Mouse (Mus musculus) kidney, embryonic 14.5 days (tissue): ENCODE data around the gene Dnaic2. TPM values are rescaled to one million over a fixed set of nuclear protein-coding genes. Genes with fewer than 3 reads are reported as not detected.

Experiments used
- ATAC-seq: fragments of 200-750 bp; cut with Nextera tagmentation; 2 replicates; pipeline ENCODE4 v1.8.0; 2017; ENCODE audit warnings: moderate number of reproducible peaks, mild to moderate bottlenecking, moderate TSS enrichment, moderate library complexity; ENCODE audit not compliant: low FRiP score, low TSS enrichment
- H3K27ac ChIP-seq: fragments of 300-500 bp; sonication (generic); 2 replicates; pipeline ENCODE4 v1.5.1; 2014; ENCODE audit warnings: low read depth, mild to moderate bottlenecking, low read length, moderate library complexity, mixed read lengths
- H3K27me3 ChIP-seq: fragments of 300-500 bp; sonication (generic); 2 replicates; pipeline ENCODE4 v1.6.1; 2014; ENCODE audit warnings: mild to moderate bottlenecking, low read length; ENCODE audit not compliant: control insufficient read depth, insufficient read depth
- H3K36me3 ChIP-seq: fragments of 300-500 bp; sonication (generic); 2 replicates; pipeline ENCODE4 v1.6.1; 2014; ENCODE audit warnings: low read length, mixed read lengths; ENCODE audit not compliant: control insufficient read depth, insufficient read depth
- H3K4me1 ChIP-seq: fragments of 300-500 bp; sonication (generic); 2 replicates; pipeline ENCODE4 v1.6.1; 2014; ENCODE audit warnings: low read length, mixed read lengths; ENCODE audit not compliant: control insufficient read depth, insufficient read depth
- H3K4me2 ChIP-seq: fragments of 300-500 bp; sonication (generic); replicated peaks from 2 replicates; pipeline ENCODE4 v1.6.1; 2014; ENCODE audit warnings: low read depth, mild to moderate bottlenecking, low read length
- H3K4me3 ChIP-seq: fragments of 300-500 bp; sonication (generic); 2 replicates; pipeline ENCODE4 v1.5.1; 2014; ENCODE audit warnings: mild to moderate bottlenecking, low read length
- H3K9ac ChIP-seq: fragments of 300-500 bp; sonication (generic); 2 replicates; pipeline ENCODE4 v1.6.1; 2014; ENCODE audit warnings: low read depth, mild to moderate bottlenecking, low read length, moderate library complexity
- H3K9me3 ChIP-seq: fragments of 300-500 bp; sonication (generic); 2 replicates; pipeline ENCODE4 v1.6.1; 2016; ENCODE audit warnings: low read length; ENCODE audit not compliant: control insufficient read depth
- WGBS: fragments of 180-500 bp; shearing (Covaris S2); extraction: QIAGEN DNeasy Blood & Tissue Kit; methylation state at CpG from one replicate; pipeline ENCODE4 v1.1.7; 2014; 5-methylcytosine and 5-hydroxymethylcytosine counted together
- polyA plus RNA-seq: library from polyadenylated mRNA; unstranded; fragments of >200 nt; fragmentation: Nextera tagmentation; extraction: Ambion mirVana; gene quantifications from 2 replicates; pipeline ENCODE4 v1.2.1, GENCODE M21; 2014

Gene Dnaic2
- polyA plus RNA-seq, 1 experiment from 2014 or later, result 0.28 TPM

DNA sequence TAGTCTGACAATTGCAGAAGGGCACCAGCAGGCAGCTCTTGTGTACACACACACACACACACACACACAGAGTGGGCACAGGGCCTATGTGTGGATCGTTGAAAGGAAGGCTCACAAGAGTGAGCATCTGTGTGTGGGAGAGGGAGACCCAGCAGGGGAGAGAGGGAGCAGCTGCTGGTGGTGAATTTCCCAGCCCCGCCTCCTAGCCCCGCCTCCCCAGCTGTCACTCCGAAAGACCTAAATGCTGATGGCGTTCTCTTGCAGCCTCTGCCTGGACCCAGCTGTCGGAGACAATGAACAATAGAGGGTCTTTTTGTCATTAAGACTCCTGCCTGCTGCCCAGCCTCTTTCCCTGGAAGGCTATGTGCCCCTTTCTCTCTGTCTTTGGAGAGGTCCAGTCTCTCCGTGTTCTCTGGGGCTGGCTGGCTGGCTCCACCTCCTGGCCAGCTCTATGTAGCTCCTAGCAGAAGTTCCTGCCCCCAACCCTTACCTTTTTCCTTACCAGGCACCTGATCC lies 68.1 kb downstream of the Dnaic2 start:
- Histone ChIP-seq H3K36me3 (no peaks in the 10 kb centered on the region), H3K4me3 (peak overlapping the region; percentile 35), H3K9ac (0 out of 2 replicates have a peak overlapping the region, but pooled peaks have one; percentile 31), H3K4me2 (peak overlapping the region; percentile 57), H3K27ac (peak overlapping the region; percentile 63; the same call in 1 of the 2 replicates), H3K9me3 (no peaks in the 10 kb centered on the region), H3K27me3 (peaks cover 37% of the 10 kb centered on the region), H3K4me1 (peaks cover 30% of the 10 kb centered on the region)
- WGBS, result 0% methylated on average over 7 of the region's 7 CpGs
- ATAC-seq, result peak; percentile 83

DNA sequence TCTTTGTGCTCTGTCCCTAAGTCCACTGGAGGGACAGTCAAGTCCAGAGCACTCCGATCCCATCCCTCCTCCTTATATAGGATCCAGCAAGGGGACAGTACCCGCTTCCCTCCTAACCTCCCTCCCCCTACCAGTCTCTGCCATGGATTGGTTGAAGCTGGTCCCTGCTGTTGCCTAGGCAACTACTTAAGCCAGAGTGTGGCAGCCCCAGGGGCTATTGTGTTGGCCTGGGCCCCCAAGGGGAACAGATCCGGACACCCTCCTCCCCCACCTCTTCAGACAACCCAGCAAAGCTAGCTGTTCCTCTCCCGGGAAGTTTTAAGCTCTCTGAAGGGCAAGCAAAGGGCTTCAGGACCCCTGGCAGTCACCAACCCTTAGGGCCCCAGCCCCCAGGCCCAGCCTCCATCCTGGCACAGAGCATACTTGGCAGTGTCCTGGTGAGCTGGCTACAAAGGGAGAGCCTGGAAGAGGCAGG lies 68.7 kb downstream of the Dnaic2 start, which contains the start of gene Btbd17:
TSS of gene Btbd17 (minus strand) at position 98 of the 475 bp plus-strand sequence.
- WGBS, result 7% methylated on average over 4 of the region's 4 CpGs
- Histone ChIP-seq H3K4me2 (peak within 1 kb of the TSS; percentile 57), H3K36me3 (no peaks in the 10 kb centered on the region), H3K27ac (peak within 1 kb of the TSS; percentile 63; the same call in 1 of the 2 replicates), H3K9me3 (no peaks in the 10 kb centered on the region), H3K9ac (0 out of 2 replicates have a peak within 1 kb of the TSS, but pooled peaks have one; percentile 31), H3K4me3 (peak within 1 kb of the TSS; percentile 35), H3K27me3 (peaks cover 31% of the 10 kb centered on the region), H3K4me1 (peaks cover 30% of the 10 kb centered on the region)
- ATAC-seq, result peak; percentile 22

DNA sequence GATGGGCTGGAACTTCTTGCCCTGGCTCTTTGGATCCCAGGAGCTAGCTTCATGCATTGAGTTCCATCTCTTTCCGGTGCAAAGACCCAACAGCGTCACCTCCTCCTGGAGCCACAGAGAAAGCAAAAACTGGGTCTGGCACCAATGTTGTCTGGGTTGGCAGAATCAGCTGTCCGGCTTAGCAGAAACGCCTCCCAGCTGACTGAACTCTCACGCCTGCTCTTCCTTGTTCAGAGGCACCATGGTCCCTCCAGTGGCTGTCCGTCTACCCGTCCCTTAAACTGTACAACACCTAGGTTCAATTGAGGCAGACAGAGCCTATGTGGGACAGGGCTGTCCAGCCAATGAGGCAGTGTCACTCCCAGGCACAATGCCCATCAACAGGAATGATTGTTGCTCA lies 70.0 kb downstream of the Dnaic2 start:
- Histone ChIP-seq H3K27me3 (peaks cover 18% of the 10 kb centered on the region), H3K36me3 (no peaks in the 10 kb centered on the region), H3K9me3 (no peaks in the 10 kb centered on the region), H3K27ac (no peak overlapping the region), H3K9ac (no peak overlapping the region), H3K4me2 (no peak overlapping the region), H3K4me3 (no peak overlapping the region), H3K4me1 (peaks cover 21% of the 10 kb centered on the region)
- ATAC-seq, result no peak
- 88% methylated on average over 7 of the region's 7 CpGs for WGBS

DNA sequence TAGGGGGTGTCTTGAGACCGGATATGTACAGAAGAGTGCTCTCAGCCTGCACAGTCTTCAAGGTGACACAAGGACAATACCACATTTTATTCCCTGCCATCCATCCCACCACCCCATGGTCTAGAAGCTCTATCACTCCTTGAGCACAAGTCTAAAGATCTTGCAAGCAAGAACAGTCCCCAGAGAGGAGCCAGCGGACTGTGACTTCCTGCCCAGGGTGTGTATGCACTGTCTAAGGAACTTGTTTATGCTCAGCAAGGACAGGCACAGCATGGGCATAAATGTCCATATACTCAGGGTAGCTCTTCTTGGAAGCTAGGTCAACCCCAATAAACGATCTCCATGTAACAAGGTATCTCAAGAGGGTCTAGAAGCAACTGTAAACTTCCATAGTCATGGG lies 70.8 kb downstream of the Dnaic2 start:
- H3K9ac ChIP-seq, result no peak overlapping the region
- H3K4me3 ChIP-seq, result no peak overlapping the region
- no peak overlapping the region for H3K4me2 ChIP-seq
- no peaks in the 10 kb centered on the region for H3K9me3 ChIP-seq
- H3K36me3 ChIP-seq, result no peaks in the 10 kb centered on the region
- H3K4me1 ChIP-seq, result peaks cover 22% of the 10 kb centered on the region
- ATAC-seq, result no peak
- no peak overlapping the region for H3K27ac ChIP-seq
- 85% methylated on average over 3 of the region's 3 CpGs for WGBS
- peaks cover 10% of the 10 kb centered on the region for H3K27me3 ChIP-seq

DNA sequence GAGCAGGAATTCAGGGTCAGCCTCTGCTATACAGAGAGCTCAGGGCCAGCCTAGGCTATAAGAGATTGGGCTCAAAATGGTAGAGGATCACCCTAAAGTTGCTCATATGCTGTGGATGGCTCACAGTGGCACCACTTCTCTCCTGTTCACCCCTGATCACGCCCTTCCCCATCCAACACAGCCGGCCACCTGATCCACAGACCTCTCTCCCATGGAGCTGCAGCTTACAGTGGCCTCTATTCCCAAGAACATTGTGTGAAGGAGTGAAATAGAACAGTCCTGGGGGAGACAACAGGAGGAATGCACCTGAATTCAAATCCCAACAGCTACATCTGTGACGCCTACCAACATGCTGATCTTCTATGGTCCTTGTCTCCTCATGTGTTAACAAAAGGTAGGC lies 71.4 kb downstream of the Dnaic2 start, which contains the start of gene Gpr142:
TSS of gene Gpr142 (plus strand) at position 301 of the 400 bp plus-strand sequence.
- 96% methylated on average over 3 of the region's 3 CpGs for WGBS
- no peak within 1 kb of the TSS for H3K4me2 ChIP-seq
- H3K36me3 ChIP-seq, result no peaks in the 10 kb centered on the region
- H3K27me3 ChIP-seq, result peaks cover 5% of the 10 kb centered on the region; the same call in 1 of the 2 replicates
- no peak within 1 kb of the TSS for H3K27ac ChIP-seq
- H3K9ac ChIP-seq, result no peak within 1 kb of the TSS
- no peaks in the 10 kb centered on the region for H3K9me3 ChIP-seq
- no peak for ATAC-seq
- H3K4me1 ChIP-seq, result peaks cover 26% of the 10 kb centered on the region
- no peak within 1 kb of the TSS for H3K4me3 ChIP-seq

DNA sequence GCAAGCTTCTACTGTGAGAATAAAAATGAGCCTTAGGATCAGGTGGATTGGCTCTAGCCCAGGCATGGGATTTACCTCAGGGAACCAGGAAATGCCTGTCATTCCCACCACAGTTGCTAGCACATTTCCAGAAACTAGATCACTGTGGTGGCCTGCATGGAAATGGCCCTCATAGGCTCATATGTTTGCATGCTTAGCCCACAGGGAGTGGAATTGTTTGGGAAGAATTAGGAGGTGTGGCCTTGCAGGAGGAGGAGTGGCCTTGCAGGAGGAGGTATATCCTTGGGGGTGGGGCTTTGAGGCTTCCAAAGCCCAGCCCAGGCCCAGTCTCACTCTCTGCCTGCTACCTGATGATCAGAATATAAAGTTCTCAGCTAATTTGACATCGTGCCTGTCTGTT lies 74.7 kb downstream of the Dnaic2 start:
- Histone ChIP-seq H3K36me3 (no peaks in the 10 kb centered on the region), H3K27me3 (no peaks in the 10 kb centered on the region), H3K27ac (no peak overlapping the region), H3K4me1 (peaks cover 8% of the 10 kb centered on the region; the same call in 1 of the 2 replicates), H3K4me2 (no peak overlapping the region), H3K9ac (no peak overlapping the region), H3K4me3 (no peak overlapping the region), H3K9me3 (no peaks in the 10 kb centered on the region)
- no peak for ATAC-seq
- WGBS, result 96% methylated on average over 1 of the region's 1 CpGs

DNA sequence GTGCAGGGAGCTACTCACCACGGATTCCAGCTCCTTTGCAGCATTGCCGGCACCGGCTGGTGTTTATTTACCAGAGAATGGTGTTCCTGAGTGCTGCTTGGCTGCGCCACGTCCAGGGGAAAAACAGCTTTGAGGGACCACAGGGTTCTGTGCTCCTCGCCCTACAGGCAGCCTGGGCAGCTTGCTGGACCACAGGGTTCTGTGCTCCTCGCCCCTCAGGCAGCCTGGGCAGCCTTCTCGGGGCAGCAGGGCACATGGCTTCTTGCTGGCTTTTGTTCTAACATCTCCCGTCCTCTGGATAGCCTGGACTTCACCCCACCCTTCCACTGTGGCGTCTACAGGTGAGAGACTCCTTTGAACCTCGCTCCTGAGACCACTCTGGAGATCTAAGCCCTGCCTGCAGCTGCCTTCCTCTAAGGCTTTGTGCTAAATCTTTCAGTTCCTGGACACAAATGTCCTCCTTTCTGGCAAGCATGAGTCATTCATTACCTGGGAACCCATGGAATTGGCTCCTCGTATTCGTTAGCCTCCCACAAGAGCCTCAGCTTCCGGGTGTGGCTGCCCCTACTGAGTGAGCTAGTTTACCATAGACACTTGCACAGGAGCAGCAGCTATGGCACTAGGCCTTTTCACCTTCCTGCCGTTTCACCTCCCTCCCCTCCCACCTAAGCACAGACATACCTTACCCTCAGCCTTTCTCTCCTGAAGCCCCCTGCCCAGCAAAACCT lies 75.5 kb downstream of the Dnaic2 start:
- no peaks in the 10 kb centered on the region for H3K9me3 ChIP-seq
- peaks cover 12% of the 10 kb centered on the region for H3K4me1 ChIP-seq
- no peak overlapping the region; the same call in 1 of the 2 replicates for H3K27ac ChIP-seq
- no peak for ATAC-seq
- no peak overlapping the region; the same call in 1 of the 2 replicates for H3K9ac ChIP-seq
- H3K36me3 ChIP-seq, result no peaks in the 10 kb centered on the region
- no peak overlapping the region for H3K4me3 ChIP-seq
- WGBS, result 58% methylated on average over 15 of the region's 15 CpGs
- H3K4me2 ChIP-seq, result no peak overlapping the region
- H3K27me3 ChIP-seq, result no peaks in the 10 kb centered on the region

DNA sequence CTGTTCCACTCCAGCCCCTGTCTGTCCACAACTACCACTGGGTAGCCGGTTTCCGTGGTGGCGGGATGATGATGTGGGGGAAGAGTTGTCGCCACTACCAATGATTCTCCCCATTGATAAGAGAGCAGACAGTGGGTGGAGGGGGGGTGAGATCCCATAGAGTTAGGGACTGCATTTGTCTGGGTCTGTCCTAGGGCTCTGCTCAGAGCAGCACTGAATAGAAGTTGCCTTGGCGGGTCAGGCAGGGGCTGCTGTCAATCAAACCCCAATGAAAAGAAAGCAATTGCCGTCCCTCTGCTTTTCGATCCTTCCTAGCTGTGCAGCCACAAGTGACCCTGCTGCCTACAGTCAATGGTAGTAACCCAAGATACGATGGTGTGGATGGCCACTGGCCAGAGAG lies 76.8 kb downstream of the Dnaic2 start:
- no peaks in the 10 kb centered on the region for H3K27me3 ChIP-seq
- H3K9ac ChIP-seq, result no peak overlapping the region
- 69% methylated on average over 8 of the region's 8 CpGs for WGBS
- peaks cover 16% of the 10 kb centered on the region for H3K4me1 ChIP-seq
- H3K27ac ChIP-seq, result no peak overlapping the region
- ATAC-seq, result no peak
- no peak overlapping the region for H3K4me3 ChIP-seq
- no peaks in the 10 kb centered on the region for H3K36me3 ChIP-seq
- no peak overlapping the region for H3K4me2 ChIP-seq
- no peaks in the 10 kb centered on the region for H3K9me3 ChIP-seq

DNA sequence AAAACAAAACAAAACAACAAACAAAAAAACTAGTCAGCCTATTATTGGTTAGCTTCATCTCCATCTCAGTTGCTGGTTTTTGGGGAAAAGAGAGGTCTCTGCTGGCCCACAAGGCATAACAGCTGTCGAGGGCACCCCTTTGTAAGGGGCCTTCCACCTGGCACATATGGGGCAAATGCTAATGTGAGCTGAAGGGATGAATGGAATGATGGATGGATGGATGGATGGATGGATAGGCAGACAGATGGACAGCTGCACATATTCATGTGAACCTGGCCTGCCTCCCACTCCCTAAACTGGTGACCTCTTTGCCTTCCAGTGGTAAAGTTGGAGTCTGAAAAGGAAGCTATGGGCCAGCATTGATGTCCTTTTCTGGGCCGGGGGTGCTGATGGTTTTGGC lies 79.8 kb downstream of the Dnaic2 start:
- Histone ChIP-seq H3K4me3 (no peak overlapping the region), H3K9me3 (no peaks in the 10 kb centered on the region), H3K9ac (no peak overlapping the region), H3K4me1 (peaks cover 16% of the 10 kb centered on the region), H3K36me3 (no peaks in the 10 kb centered on the region), H3K27me3 (no peaks in the 10 kb centered on the region), H3K4me2 (no peak overlapping the region), H3K27ac (no peak overlapping the region)
- 61% methylated on average over 2 of the region's 2 CpGs for WGBS
- no peak for ATAC-seq
